Mouse (Mus musculus): ENCODE measurements around the gene Myo1h.

DNA sequence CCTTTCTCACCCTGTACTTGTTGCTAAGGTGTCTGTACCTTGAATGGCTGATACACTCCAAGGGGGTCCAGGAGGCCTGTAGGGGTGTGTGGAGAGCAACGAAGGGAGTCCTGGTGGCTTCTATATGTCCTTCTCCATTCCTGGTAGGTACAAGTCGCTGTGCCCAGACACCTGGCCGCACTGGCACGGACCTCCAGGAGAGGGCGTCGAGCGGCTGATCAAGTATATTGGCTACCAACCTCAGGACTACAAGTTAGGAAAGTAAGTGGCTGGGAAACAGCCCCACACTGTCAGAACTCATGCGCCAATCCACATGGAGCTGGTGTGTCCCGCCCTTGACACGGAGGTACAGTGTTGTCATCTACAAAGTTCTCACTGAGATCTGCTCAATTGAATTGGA, 62.5 kb downstream of the Myo1h start:
- TF ChIP-seq POLR2A (IDR thresholded peaks at IDR 0.05; ENCODE audit: low read depth, low read length) (no peak), CTCF (IDR thresholded peaks at IDR 0.05; ENCODE audit: extremely low read depth, insufficient read length, insufficient replicate concordance, low read depth, low read length) (peak; percentile 31; the same call in 1 of the 2 replicates)
